Mouse (Mus musculus) lung, postnatal 0 days (tissue): ENCODE measurements at regions not wholly inside any gene's neighbourhood (a gene's known extent, or its start where the extent isn't known, plus 50 kb on each side); places are given as distances from the start of the nearest gene placed in this dataset.

Experiments used
- CTCF ChIP-seq: IDR thresholded peaks from 2 replicates; pipeline ENCODE4 v1.5.1; 2016; ENCODE audit warnings: antibody characterized with exemption, mild to moderate bottlenecking
- EP300 ChIP-seq: IDR thresholded peaks from 2 replicates; pipeline ENCODE4 v1.6.1; 2016; ENCODE audit warnings: antibody characterized with exemption, mild to moderate bottlenecking, control low read depth

- TF ChIP-seq CTCF, result no peak
- TF ChIP-seq EP300, result no peak
These were observed 65.9 kb upstream of the Ipo5 start for GRCm38 (mm10) chr14:120845172-120845571.
